Mouse (Mus musculus) brain, embryonic 14.5 days (tissue): ENCODE results near the gene Ppp5c.

ENCODE experiments used
- CTCF ChIP-seq: fragments of 200-500 bp; IDR thresholded peaks from 2 replicates; pipeline ENCODE4 v1.5.1; 2012; ENCODE audit warnings: inconsistent platforms, mild to moderate bottlenecking, moderate library complexity, borderline replicate concordance; ENCODE audit not compliant: insufficient read depth, insufficient read length; ENCODE audit errors: extremely low read depth
- POLR2A ChIP-seq: fragments of 200-500 bp; IDR thresholded peaks from 2 replicates; pipeline ENCODE4 v1.6.1; 2012; ENCODE audit warnings: mild to moderate bottlenecking, inconsistent platforms, borderline replicate concordance; ENCODE audit not compliant: poor library complexity, insufficient read depth, insufficient read length, severe bottlenecking; ENCODE audit errors: extremely low read depth

GRCm38 (mm10) chr7:17067000-17067399 is 39.3 kb upstream of the Ppp5c start:
- TF ChIP-seq POLR2A (no peak), CTCF (no peak)
